Mouse (Mus musculus): ENCODE measurements around the gene Tob1.

The Tob1 gene

DNA sequence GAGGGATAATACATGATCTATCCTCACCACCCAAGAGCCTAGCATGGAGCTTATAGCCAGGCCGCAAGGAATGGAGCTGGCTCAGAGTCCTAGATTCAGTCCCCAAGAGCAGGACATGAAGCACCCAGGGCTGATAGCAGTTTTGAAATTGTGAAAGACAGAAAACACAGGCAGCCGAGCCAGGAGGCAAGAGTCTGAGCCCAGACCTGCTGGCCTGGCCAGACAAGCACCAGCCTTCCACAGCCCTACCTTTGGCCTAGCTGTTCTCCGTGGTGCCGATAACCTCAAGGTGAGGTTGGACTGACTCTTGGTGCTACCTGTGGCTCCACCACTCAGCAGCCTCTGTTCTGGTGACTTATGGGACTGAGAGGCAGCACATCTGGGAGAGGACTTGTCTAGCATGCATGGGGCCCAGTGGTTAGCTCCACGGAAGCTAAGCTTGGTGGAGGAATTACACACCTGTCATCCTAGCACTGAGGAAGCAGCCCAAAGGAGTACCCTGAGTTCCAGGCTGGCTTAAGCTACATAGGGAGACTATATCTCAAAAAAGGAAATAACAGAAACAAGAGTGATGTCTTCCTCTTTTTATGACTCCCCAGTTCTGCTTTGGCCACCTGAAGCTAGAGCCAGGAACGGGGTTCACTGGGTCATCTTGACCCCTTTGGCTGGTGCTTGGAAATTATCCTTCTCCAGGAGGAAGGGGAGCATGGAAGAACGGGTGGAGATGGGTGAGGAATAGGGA lies 12.7 kb upstream of the Tob1 start:
- DNase-seq (ENCODE audit: low spot score in 2 of 2), result no peak

DNA sequence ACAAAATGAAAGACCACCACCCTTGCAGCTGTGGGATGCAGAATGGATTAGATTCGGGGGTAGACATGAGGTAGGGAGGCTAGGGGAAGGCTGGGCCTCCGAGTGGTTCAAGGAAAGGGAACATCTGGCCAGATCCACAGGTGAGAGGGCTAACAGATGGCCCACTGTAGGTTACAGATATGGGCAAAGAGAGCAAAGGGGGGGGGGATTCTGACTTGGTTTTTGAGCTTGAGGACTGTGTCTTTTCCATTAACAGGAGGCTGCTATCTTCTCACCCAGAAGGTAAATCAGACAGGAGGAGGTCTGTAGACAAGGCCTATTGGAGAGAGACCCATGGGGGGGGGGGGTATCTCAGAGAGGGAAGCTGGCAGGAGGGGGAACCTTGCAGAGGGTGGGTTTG lies 11.5 kb upstream of the Tob1 start:
- no peak for DNase-seq (ENCODE audit: low spot score in 2 of 2)

DNA sequence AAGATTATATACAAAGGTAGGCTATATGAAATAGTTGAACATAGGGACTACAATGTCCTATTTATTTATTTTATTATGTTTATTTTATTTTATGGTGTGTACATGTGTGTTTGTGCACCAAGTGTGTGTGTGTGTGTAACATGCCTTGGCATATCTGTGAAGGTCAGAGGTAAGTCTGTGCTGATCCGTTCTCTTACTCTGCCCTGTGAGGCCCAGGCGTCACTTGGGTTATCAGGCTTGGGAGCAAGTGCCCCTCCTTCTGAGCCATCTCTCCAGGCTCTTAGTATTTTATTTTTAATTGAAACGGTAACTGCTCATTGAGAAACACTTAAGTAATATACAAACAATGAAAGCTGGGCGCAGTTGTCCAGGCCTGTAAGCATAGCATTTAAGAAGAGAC lies 10.8 kb upstream of the Tob1 start:
- no peak for DNase-seq (ENCODE audit: low spot score in 2 of 2)

DNA sequence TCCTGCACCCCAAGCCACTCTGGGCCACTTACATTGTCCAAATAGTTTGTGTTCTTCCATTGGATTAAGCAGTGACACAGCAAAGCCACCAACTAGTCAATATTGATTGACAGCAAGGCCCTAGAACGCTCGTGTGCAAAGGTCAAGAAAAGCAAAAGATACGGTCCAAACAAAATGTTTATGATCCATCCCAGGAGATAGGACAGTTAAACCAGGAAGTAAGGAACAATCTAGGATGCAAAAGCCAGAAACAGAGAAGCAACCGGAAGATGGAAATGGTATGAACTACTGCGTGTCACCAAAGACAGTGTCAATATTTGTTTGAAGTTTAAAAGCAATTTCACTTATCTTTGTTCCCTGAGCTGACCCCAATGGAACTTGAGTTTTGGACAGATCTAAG lies 9.1 kb upstream of the Tob1 start:
- no peak for DNase-seq (ENCODE audit: low spot score in 2 of 2)

DNA sequence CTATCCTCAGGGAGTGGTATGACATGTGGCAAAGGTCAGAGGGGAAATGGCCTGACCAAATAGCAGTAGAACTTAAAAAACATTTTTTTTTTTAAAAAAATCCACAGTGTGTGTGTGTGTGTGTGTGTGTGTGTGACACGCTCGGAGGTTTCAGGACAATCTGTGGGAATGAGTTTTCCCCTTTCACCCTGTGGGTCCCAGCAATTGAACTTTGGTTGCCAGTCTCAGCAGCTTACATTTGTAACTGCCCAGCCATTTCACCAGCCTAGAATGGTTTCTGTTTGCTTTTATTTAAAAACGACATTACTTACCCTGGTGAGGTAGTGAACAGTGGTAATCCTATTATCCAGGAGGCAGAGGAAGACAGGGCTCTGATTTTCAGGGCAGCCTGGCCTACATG lies 8.2 kb upstream of the Tob1 start:
- DNase-seq (ENCODE audit: low spot score in 2 of 2), result no peak

DNA sequence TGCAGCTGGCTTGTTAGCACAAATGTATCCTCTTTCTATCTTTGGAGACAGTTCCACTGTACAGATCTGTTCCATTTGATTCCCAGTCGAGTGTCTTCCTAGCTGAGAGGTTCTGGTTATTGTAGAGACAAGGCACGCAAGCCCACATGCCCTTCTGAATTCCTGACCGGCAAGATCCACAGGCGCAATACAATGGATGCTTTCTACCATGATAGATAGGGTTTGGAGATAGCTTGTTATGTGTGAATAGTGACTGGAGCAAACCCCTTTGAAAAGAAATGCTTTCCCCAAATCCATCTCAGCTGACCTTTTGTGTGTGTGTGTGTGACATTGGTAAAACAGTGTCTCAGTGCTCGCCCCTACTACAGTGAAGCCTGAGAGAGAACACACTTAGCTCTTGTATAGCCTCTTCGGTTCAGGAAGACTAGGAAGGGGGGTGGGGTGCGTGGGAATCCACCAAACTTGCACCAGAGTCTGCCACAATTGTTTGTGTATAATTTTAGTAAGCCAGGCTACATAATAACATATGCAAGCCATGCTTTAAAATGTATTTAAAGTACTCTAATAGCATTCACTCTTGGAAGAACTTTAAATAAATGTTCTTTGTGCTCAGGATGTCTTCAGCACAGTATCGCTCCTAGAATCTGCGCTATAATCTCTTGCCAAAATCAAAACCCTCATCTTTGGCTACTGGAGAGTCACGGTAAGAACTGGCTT lies 4.7 kb upstream of the Tob1 start:
- no peak for DNase-seq (ENCODE audit: low spot score in 2 of 2)

DNA sequence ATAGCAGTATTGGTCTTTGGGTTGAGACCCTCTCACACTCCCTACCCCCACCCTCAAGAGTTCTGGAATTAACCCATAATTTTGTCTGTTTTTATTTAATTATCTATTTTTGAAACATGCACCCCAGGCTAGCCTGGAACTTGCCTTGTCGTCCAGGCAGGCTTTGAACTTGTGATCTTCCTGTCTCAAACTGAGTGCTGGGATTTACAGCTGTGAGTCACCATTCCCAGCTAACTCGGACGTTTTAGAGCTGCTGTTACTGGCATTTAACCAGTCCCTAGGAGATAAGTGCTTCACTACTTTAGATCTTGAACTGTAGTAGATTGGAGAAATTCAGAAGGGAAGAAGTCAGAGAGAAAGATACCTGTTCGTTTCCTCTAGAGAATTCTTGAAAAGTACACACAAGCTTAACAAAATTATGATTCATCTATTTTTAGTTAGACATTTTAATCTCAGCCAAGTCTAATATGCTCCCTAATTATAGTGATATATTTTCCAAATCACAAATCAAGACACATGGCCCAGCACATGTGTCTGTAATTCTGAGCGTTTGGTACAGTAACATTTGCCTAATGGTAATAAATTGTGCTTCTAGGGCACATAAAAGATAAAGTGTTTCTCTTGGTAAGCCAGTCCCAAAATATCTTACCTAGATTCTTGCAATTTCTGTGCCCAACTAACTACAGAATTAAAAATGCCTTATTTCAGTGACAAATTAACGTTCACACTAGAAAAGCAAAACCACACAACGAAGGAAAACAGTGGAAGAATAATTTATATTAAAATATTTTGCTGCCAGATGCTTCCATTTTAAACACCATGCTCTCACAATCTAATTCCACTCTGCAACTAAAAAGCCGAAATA lies 2.2 kb upstream of the Tob1 start:
- no peak for DNase-seq (ENCODE audit: low spot score in 2 of 2)

DNA sequence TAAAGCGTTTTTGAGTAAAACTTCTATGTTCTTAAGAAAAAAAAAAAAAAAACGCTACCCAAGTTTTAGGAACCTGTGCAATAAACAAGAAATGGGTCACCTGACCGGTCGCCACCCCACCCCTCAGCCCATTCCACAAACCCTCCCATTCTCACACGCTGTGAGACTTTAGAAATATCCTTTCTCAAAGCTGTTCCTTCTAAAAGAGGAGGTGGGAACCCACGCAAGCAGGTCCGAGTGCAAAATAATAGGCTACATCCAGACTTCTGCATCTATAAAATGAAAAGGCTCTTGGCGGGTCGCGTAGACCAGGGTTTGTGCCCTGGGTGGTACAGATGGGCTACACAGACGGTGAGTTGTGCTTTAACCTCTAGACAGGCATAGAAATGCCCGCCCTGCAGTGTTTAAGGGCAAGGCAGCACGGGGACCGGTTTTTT lies 1.5 kb upstream of the Tob1 start:
- no peak for DNase-seq (ENCODE audit: low spot score in 2 of 2)

DNA sequence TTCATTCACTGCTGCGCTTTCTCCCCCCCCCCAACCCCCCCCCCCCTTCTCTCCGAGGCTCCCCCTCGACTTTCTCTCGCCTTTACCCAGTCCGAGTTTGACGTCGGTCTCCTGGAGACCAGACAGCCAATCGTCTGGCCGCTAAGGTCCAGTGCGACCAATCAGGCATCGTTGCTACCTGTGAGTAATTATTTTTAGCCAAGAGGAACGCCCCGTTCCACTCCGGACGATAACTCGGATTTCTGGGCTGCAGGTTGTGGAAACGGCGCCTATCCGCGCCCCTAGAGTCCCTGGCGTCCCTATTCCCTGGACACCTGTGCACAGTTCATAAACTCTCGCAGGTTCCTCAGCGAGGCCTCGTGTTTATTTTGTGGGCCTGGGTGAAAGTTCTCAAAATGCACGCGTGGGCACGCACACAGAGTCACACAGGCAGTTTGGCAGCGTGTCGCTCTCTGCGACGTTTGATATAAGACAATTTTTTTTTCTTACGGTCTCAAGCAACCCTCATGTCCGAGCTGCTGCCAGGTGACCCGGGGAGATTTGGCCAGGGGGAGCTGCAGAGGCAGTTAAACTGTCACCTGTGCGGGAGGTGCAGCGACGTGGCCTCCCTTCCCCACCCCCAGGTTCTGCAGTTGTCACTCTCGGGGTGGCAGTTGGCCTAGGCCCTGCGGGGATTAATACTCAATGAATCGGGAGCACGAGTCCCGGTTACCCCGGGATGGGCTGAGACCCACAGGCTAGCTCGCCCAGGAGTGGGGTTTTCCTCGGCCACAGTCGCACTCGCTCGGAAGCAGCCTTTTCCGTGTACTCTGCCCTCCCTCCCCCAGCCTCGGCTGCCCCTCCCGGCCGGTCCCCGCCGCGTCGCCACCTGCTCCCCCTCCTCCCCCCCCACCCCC lies 815 bp upstream of the Tob1 start:
- peak; percentile 87 to 90 for DNase-seq (ENCODE audit: low spot score in 2 of 2)

DNA sequence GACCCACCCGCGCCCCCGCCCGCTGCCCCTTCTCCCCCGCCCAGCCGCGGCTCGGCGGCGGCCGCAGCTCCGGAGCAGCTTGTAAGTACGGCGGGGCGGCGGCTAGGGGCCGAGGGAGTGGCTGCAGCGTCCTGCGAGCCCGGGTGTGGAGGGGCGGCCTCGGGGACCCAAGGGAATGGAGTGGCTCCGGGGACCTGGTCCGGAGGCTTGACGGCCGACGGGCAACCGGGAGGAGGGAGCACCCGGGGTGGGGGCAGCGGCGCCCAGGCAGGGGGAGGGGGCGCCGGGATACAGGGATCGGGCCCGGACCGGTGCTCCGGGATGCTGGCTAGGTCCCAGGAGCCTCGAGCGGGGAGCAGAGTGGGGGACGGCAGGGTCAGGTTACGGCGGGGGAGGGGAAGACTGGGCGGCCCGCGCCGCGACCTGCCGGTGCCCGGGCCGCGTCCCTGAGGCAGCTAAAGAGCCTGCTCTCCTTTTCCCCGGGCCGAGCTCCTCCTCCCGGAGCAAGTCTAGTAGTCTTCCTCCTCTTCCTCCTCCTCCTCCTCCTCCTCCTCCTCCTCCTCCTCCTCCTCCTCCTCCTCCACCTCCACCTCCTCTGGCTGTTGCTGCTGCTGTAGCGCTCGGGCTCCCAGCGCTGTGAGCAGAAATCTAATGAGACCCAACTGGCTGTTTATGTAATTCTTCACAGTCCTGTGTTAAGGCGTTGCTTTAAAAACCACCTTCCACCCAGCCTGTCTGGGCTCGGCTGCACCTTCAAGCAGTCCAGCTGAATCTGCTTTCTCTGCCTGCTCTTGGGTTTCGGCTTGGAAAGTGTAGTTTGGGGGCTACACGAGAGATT lies 616 bp downstream of the Tob1 start:
- DNase-seq (ENCODE audit: low spot score in 2 of 2), result peak; percentile 71 to 88

DNA sequence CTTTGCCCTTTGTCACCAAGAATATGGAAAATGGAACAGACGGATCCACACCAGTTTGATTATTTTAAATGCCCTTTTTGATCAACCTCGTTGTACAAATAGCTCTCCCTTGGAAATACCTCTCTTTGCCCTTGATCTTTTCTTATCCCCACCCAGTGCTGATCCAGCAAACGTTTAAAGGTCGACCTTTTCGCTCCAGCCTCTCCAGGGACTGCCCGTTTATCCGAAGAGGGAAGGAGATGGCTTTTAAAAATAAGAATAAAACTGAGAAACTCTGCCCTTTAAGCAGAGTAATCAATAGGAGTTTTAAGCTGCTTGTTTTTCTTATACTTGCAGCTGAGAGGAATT lies 1.2 kb downstream of the Tob1 start:
- DNase-seq (ENCODE audit: low spot score in 2 of 2), result no peak

DNA sequence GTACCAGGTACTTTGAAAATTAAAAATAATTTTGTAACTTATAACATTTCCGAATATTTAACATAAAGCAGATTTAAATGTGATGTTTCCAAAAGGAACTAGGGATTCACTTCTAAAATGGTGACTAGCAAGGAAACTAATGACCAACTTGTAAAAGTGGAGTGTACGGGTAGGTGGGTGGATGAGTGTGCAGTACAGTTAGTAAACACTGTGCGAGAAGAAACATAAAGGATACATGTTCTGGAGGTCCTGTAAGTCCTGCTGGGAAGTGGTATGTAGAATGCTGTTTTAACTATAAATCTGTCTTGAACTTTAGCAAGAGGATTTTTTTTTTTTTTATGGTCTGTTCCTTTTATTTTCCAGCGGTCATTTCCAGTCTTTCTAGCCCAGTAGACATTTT lies 1.7 kb downstream of the Tob1 start:
- no peak for DNase-seq (ENCODE audit: low spot score in 2 of 2)

DNA sequence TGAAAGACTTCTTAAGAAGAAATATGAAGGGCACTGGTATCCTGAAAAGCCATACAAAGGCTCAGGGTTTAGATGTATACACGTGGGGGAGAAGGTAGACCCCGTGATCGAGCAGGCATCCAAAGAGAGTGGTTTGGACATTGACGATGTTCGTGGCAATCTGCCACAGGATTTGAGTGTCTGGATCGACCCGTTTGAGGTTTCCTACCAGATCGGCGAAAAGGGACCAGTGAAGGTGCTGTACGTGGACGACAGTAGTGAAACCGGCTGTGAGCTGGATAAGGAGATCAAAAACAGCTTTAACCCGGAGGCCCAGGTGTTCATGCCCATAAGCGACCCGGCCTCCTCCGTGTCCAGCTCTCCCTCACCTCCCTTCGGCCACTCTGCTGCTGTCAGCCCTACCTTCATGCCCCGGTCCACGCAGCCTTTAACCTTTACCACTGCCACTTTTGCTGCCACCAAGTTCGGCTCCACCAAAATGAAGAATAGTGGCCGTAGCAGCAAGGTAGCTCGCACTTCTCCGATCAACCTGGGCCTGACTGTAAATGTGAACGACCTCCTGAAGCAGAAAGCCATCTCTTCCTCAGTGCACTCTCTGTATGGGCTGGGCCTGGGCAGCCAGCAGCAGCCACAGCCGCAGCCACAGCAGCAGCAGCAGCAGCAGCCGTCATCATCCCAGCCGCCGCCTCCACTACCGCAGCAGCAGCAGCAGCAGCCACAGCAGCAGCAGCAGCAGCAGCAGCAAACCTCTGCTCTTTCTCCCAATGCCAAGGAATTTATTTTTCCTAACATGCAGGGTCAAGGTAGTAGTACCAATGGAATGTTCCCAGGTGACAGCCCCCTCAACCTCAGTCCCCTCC lies 2.7 kb downstream of the Tob1 start:
- DNase-seq (ENCODE audit: low spot score in 2 of 2), result no peak

DNA sequence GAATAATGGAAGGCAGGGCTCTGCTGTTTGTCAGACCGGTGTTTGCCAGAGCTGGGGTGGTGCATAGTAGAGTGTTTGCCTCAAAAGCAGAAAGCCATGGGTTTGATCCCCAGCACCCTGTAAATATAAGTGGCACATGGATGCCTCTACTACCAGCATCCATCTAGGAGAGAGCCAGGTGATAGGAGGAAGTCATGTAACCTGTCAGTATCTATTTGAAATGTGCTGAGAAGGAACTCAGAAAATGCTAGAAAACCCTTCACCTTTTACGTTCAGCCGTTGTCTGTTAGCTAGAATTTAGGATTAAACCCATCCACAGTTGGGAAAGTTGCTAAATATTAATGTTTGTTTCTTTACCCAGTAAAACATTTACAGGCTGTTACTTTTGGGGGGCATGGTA lies 4.3 kb downstream of the Tob1 start:
- no peak for DNase-seq (ENCODE audit: low spot score in 2 of 2)

DNA sequence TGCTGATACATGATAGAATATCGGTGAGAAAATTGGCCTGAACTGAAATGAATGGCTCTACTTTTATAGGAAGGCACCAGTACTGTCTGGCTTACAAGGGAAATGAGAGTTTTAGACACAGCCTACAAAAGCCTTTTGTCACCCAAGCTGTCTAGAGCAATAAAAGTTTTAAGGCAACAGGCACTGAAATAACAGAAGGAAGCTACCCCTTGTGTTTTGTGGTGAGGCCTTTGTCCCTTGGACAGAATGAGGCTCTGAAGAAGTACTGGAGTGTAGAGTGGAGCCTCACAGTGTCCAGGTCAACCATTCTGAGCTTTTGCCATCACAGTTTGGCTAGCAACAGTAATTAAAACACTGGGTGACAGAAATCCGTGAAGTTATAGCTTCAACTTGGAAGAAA lies 5.0 kb downstream of the Tob1 start:
- no peak for DNase-seq (ENCODE audit: low spot score in 2 of 2)

DNA sequence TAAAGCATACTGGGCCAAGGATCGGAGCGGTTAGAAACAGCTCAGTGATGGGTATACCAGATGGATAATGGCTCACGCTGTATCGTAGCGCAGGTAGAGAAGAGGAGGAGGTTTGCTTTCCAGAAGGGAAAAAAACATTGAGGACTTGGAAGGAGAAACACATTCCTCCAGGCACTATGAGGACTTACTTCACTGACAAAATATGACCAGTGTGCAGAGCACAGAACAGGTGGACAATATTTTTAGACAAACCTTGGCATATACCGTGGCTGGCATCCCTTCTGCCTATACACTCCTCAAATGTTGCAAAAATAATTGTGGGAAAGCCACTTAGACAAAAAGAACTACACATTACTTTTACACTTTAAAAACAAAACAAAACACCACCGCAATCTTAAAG lies 10.0 kb downstream of the Tob1 start:
- DNase-seq (ENCODE audit: low spot score in 2 of 2), result no peak

DNA sequence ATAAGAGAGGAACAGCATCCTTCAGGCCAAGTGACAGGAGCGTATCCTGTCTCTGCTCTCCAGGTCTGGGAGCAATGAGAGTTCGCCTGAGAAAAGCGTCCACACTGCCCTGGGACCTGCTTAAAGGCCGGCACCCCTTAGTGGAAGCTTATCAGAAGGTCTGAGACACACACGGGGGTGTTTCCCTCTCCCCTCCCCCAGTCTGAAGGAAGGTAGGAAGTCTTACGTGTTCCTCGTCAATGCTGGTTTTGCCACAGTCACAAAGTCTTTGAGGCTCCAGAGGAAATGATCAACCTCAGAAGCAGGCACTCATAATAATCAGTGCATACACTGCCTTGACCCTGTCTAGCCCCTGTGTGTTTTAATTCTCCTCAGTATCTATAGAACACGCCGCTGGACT lies 12.3 kb downstream of the Tob1 start:
- DNase-seq (ENCODE audit: low spot score in 2 of 2), result no peak

DNA sequence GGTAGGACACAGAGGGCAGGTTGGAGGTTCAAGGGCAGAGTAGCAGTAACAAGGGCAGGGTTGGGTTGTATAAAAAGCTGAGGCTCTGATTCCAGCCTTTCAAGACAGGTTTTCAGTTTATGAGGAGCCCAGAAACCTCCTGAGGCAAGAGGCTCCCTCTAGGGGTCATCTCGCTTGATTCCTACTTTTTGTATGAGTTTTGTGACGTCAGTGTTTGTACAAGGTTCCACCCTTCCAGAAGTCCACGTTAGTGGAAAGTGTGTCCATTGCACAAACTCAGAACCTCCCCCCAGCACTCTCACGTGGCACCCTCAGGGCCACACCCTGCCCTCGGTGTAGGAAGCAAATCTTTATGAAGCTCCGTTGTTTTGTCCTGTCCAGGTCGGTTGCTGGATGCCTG lies 14.7 kb downstream of the Tob1 start:
- no peak for DNase-seq (ENCODE audit: low spot score in 2 of 2)

DNA sequence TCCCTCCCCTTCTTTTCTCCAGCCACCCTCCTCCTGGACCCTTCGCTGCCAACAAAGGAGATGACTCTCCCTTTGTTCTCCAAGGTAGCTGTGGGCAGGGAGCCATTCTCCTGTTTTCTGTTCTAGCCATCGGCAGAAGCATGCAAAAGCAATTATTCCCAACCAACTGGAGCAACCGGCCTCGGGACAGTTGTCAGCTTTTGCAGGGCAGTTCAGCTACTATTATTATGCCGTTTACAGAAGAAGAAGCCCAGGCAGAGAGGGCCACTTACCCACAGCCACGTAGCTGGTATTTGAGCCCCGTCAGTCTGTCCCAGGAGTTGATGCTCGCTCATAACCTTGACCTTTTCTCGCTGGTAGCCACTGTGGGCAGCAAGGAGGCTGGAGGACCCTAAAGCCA lies 17.2 kb downstream of the Tob1 start:
- no peak for DNase-seq (ENCODE audit: low spot score in 2 of 2)

Data from spleen, postnatal 4 days (tissue).